Mouse (Mus musculus) small intestine, adult 2 months (tissue): ENCODE data around the gene Tmtc1. TPM values are rescaled to one million over a fixed set of nuclear protein-coding genes. Genes with fewer than 3 reads are reported as not detected.

Source experiments
- H3K27ac ChIP-seq: fragments of 200-500 bp; 2 replicates; pipeline ENCODE4 v1.5.1; 2012; ENCODE audit warnings: low read depth, low read length, control low read depth, inconsistent platforms; ENCODE audit not compliant: insufficient read depth
- H3K27me3 ChIP-seq: fragments of 200-500 bp; 2 replicates; pipeline ENCODE4 v1.6.1; 2012; ENCODE audit warnings: mild to moderate bottlenecking, moderate library complexity, low read length, inconsistent platforms; ENCODE audit not compliant: control insufficient read depth, insufficient read depth
- H3K36me3 ChIP-seq: fragments of 200-500 bp; 2 replicates; pipeline ENCODE4 v1.6.1; 2012; ENCODE audit warnings: mild to moderate bottlenecking, low read length, control low read depth, inconsistent platforms; ENCODE audit not compliant: control insufficient read depth, insufficient read depth
- H3K4me1 ChIP-seq: fragments of 200-500 bp; 2 replicates; pipeline ENCODE4 v1.6.1; 2012; ENCODE audit warnings: low read length, inconsistent platforms, mixed read lengths; ENCODE audit not compliant: control insufficient read depth, insufficient read depth, insufficient read length
- H3K4me3 ChIP-seq: fragments of 200-500 bp; 2 replicates; pipeline ENCODE4 v1.5.1; 2012; ENCODE audit warnings: low read depth, mild to moderate bottlenecking, control low read depth, inconsistent platforms, low read length, moderate library complexity
- CTCF ChIP-seq: fragments of 200-500 bp; IDR thresholded peaks from 2 replicates; pipeline ENCODE4 v1.5.1; 2012; ENCODE audit warnings: low read depth, mild to moderate bottlenecking, control low read depth, inconsistent platforms, low read length, moderate library complexity, mixed read lengths; ENCODE audit not compliant: insufficient replicate concordance, insufficient read length; ENCODE audit errors: extremely low read depth
- POLR2A ChIP-seq: fragments of 200-500 bp; IDR thresholded peaks from 2 replicates; pipeline ENCODE4 v1.6.1; 2012; ENCODE audit warnings: low read depth, mild to moderate bottlenecking, control low read depth, inconsistent platforms, low read length, moderate library complexity
- WGBS: fragments of 180-500 bp; shearing (Covaris S2); methylation state at CpG from one replicate; pipeline ENCODE4 v1.1.7; 2018; 5-methylcytosine and 5-hydroxymethylcytosine counted together
- polyA plus RNA-seq: library from polyadenylated mRNA; depleted of rRNA; stranded (reverse); fragments of >200 nt; gene quantifications from 2 replicates; pipeline ENCODE4 v1.2.3, GENCODE M21; 2012

Gene Tmtc1
- polyA plus RNA-seq, 1 experiment = 6.4 TPM

DNA sequence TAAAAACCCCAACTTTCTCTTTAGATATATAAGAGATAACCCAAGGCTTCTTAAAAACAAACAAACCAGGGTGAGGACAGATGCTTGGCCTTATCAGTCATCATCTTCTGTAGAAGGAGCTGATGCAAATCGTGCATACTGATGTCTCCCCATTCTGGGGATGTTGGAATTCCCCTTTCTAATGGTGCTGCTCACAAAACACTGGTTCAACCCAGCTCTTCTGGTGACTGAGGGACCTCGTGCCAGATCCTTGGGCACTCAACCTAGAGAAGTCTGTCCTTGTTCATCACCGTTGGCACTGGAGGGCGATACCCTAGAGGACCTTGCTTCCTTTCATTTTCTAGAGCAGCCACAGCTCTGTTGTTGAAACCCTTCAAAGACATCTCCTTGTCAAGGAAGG is 227.4 kb downstream of the Tmtc1 start:
- no peaks in the 10 kb centered on the region for H3K27me3 ChIP-seq
- TF ChIP-seq CTCF (no peak), POLR2A (no peak)
- 86% methylated on average over 4 of the region's 4 CpGs for WGBS
- peaks cover 5% of the 10 kb centered on the region for H3K36me3 ChIP-seq
- H3K4me1 ChIP-seq = no peaks in the 10 kb centered on the region
- no peak overlapping the region for H3K4me3 ChIP-seq
- no peak overlapping the region for H3K27ac ChIP-seq

DNA sequence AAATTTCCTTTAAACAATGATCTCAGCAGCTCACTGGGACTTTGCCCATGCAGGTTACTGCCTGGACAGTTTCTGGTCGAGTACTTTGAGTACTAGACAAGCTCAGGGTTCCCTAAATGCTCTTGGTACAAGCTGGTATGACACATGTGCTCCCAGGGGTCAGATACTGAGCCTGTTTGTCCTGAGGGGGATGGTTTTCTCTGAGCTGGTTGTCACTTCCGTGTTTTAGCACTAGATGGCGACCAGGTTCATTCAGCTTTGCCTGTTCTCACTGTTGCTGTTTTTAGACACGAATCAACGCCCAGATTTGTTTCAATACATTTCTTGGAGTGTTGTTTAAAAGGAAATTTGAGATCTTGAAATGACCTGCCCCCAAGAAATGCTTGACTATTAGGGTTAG is 229.4 kb downstream of the Tmtc1 start:
- Histone ChIP-seq H3K4me1 (no peaks in the 10 kb centered on the region), H3K36me3 (peaks cover 5% of the 10 kb centered on the region), H3K27me3 (no peaks in the 10 kb centered on the region), H3K4me3 (no peak overlapping the region), H3K27ac (no peak overlapping the region)
- 1% methylated on average over 5 of the region's 5 CpGs for WGBS
- no peak for TF ChIP-seq POLR2A
- TF ChIP-seq CTCF = peak; percentile 40; the same call in 1 of the 2 replicates

DNA sequence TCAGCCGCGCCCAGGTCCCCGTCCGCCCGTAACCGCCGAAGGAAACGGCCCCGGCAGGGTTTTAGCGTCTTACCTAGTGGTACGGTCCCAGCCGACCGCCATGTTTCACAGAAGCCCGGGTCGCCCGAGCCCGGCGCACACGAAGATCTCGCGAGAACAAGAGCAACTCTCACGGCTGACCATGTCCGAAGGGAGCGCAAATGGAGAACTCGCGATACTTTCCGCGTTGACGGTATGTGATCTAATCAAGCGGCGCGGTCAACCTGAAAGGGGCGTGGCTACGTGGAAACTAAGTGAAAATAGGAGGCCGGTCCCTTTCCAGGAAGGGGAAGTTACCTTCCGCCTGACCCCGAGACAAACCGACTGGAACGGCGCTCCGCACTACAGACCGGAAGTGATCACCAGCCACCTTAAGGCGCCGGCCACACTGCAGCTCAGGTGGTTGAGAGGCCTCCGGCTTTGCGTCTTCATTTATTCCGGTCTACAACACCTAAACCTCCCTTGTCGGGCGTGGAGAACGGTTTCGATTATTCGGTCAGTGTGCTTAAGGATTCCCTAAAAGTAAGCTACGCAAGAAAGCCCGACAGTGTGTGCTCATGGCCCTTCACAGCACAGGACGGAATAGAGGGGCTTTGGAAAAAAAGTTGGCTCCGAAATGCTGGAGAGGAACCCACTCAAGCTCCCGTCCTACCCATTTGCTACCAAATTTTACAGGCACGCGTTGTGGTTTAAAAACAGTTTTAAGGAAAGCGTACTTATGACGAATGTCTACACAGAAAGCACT is 232.1 kb downstream of the Tmtc1 start, which contains the start of gene Ergic2:
Gene Ergic2, minus strand, starts transcription at position 478 of the 784 bp plus-strand sequence.
- WGBS = under 1% methylated on average over 61 of the region's 61 CpGs
- TF ChIP-seq CTCF (no peak), POLR2A (peak; percentile 76)

DNA sequence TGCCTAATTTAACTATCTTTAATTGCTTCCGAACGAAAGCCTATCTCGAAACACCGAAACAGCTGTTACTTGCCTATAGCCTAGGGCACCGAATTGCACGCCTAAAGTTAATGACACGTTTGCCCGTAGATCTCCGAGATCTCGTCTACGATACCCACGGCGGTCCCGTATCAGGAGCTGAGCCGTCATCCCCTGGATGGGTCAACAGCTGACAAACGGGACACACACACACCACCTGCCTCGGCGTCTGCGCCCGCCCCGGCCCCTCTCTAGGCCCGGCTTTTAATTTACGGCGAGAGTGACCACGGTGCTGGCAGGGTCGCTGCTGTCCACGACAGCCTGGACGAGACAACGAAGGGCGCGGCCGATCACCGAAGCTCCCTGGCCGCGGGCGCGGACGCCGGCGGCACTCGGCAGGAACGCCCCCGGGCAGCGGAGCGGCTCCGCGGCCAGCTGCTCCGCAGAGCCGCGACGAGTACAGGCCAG is 232.8 kb downstream of the Tmtc1 start:
- H3K27me3 ChIP-seq = no peaks in the 10 kb centered on the region
- peak overlapping the region; percentile 49 for H3K27ac ChIP-seq
- H3K4me1 ChIP-seq = no peaks in the 10 kb centered on the region; the same call in 1 of the 2 replicates
- TF ChIP-seq POLR2A (no peak), CTCF (no peak)
- peak overlapping the region; percentile 90 for H3K4me3 ChIP-seq
- 0 out of 2 replicates have a peak, but pooled peaks cover 2% of the 10 kb centered on the region for H3K36me3 ChIP-seq
- under 1% methylated on average over 51 of the region's 51 CpGs for WGBS

More for the DNA sequence above, 232.1 kb downstream of the Tmtc1 start, which contains the start of gene Ergic2:
- H3K27ac ChIP-seq = peak within 1 kb of the TSS; percentile 80
- H3K27me3 ChIP-seq = no peaks in the 10 kb centered on the region
- H3K36me3 ChIP-seq = 0 out of 2 replicates have a peak, but pooled peaks cover 2% of the 10 kb centered on the region
- no peaks in the 10 kb centered on the region; the same call in 1 of the 2 replicates for H3K4me1 ChIP-seq
- peak within 1 kb of the TSS; percentile 90 for H3K4me3 ChIP-seq

DNA sequence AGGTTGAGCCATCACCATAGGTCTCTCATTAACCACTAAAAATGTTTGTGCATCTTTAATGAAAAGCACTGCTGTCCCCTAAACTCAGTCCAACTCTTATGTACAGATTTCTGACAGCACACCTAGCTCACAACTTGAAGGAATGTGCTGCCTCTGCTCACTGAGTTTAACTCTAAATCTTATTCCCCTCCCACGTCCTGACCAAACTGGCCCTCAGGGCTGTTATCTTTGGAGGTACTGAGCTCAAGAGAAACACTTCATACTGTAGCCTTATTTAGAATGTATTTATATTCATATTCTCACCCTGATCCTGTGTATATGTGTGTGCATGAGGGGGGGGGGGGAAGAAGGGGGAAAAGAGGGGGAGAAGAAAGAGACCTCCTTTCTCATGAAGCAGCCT is 236.7 kb downstream of the Tmtc1 start:
- no peaks in the 10 kb centered on the region for H3K27me3 ChIP-seq
- 79% methylated on average over 1 of the region's 1 CpGs for whole genome bisulfite sequencing
- TF ChIP-seq POLR2A (no peak), CTCF (no peak)

DNA sequence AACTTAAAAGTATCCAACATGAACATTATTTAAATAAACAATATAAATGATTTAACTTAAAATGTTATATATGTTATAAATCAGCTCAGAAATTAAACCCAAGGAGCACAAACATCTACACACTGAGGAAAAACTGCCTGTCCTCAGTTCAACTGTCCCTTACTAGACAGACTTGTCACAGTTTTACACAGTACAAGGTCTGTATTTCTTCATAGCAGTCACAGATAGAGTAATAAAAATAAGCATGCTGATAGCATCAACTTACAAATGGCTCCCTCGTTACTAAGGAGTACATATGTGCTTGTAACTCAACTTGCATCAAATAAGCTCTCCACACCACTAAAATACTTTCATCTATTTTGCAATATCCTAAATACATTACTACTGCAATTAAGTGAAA is 239.1 kb downstream of the Tmtc1 start:
- Histone ChIP-seq H3K27ac (no peak overlapping the region), H3K27me3 (no peaks in the 10 kb centered on the region), H3K4me3 (no peak overlapping the region), H3K4me1 (no peaks in the 10 kb centered on the region; the same call in 1 of the 2 replicates), H3K36me3 (peaks cover 33% of the 10 kb centered on the region)
- no peak for TF ChIP-seq CTCF
- TF ChIP-seq POLR2A = no peak
- 45% methylated on average over 1 of the region's 1 CpGs for WGBS

More for the DNA sequence above, 236.7 kb downstream of the Tmtc1 start:
- no peak overlapping the region for H3K4me3 ChIP-seq
- no peaks in the 10 kb centered on the region; the same call in 1 of the 2 replicates for H3K4me1 ChIP-seq
- H3K36me3 ChIP-seq = peaks cover 18% of the 10 kb centered on the region
- no peak overlapping the region for H3K27ac ChIP-seq

DNA sequence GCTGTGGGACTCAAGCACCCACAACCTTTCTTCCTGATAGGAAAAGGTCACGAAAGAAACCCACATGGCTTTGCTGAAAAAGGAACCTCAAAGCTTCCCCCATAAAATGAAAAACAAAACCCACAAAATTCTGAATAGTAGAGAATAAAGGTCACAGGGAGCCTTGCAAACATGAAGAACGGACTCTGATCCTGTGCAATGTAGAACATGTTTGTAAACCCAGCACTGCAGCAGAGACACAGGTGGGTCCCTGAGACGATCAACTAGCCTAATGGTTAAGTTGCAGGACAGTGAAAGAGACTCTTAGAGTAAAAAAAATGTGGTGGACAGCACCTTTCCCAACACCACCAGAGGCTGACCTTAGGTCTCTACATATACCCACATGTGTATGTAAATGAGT is 244.5 kb downstream of the Tmtc1 start:
- Histone ChIP-seq H3K4me3 (no peak overlapping the region), H3K27me3 (no peaks in the 10 kb centered on the region), H3K4me1 (no peaks in the 10 kb centered on the region; the same call in 1 of the 2 replicates), H3K36me3 (peaks cover 56% of the 10 kb centered on the region), H3K27ac (peak overlapping the region; percentile 49)
- TF ChIP-seq CTCF = no peak
- TF ChIP-seq POLR2A = no peak
- 49% methylated on average over 3 of the region's 3 CpGs for WGBS
